Mouse (Mus musculus) liver (tissue): Measurements from ENCODE around the gene Tjp3.
A peak's percentile ranks its signal among the peaks of the same experiment; 100 is the strongest.

Experiments
- DNase-seq: peaks from one replicate; pipeline ENCODE4 v3.0.0-alpha.2; 2020; ENCODE audit warnings: mixed read lengths

Tjp3 gene

GRCm38 (mm10) chr10:81266211-81267105, 24.9 kb downstream of the Tjp3 start, which contains the start of the genes Mrpl54 and Apba3:
Gene Mrpl54, minus strand, starts transcription at chr10:81266934.
Gene Apba3, plus strand, starts transcription at chr10:81266960.
- peak; percentile 98 for DNase-seq

GRCm38 (mm10) chr10:81265540-81265939, 25.8 kb downstream of the Tjp3 start:
- DNase-seq = no peak

- no peak for DNase-seq
Observed at GRCm38 (mm10) chr10:81261025-81261424, 30.4 kb downstream of the Tjp3 start.

- no peak for DNase-seq
Observed at GRCm38 (mm10) chr10:81259225-81259884, 32.0 kb downstream of the Tjp3 start.

GRCm38 (mm10) chr10:81257158-81258039, 34.0 kb downstream of the Tjp3 start:
- DNase-seq = no peak

GRCm38 (mm10) chr10:81254886-81255285, 36.5 kb downstream of the Tjp3 start:
- DNase-seq = no peak

GRCm38 (mm10) chr10:81252424-81253419, 38.7 kb downstream of the Tjp3 start, which contains the start of gene Matk:
Gene Matk, plus strand, starts transcription at chr10:81252935.
- peak; percentile 38 for DNase-seq

GRCm38 (mm10) chr10:81249442-81249841, 41.9 kb downstream of the Tjp3 start:
- no peak for DNase-seq

GRCm38 (mm10) chr10:81247804-81248203, 43.6 kb downstream of the Tjp3 start:
- DNase-seq = no peak

GRCm38 (mm10) chr10:81245166-81245565, 46.2 kb downstream of the Tjp3 start:
- DNase-seq = no peak

GRCm38 (mm10) chr10:81244595-81244994, 46.8 kb downstream of the Tjp3 start:
- DNase-seq = peak; percentile 72

- DNase-seq = no peak
Observed at GRCm38 (mm10) chr10:81244146-81244545, 47.2 kb downstream of the Tjp3 start.

GRCm38 (mm10) chr10:81242021-81242420, 49.4 kb downstream of the Tjp3 start:
- no peak for DNase-seq

- peak; percentile 62 for DNase-seq
Observed at GRCm38 (mm10) chr10:81240876-81241275, 50.5 kb downstream of the Tjp3 start.

GRCm38 (mm10) chr10:81238618-81239017, 52.8 kb downstream of the Tjp3 start:
- DNase-seq = no peak

- no peak for DNase-seq
Observed at GRCm38 (mm10) chr10:81236471-81237268, 54.7 kb downstream of the Tjp3 start.

GRCm38 (mm10) chr10:81234206-81234605, 57.2 kb downstream of the Tjp3 start:
- DNase-seq = no peak

GRCm38 (mm10) chr10:81233226-81233585, 58.2 kb downstream of the Tjp3 start:
- DNase-seq = no peak

- peak; percentile 94 for DNase-seq
Observed at GRCm38 (mm10) chr10:81232580-81233225, 58.7 kb downstream of the Tjp3 start, which contains the start of gene Zfr2. Gene Zfr2, plus strand, starts transcription at chr10:81233155.

GRCm38 (mm10) chr10:81231436-81231835, 59.9 kb downstream of the Tjp3 start:
- no peak for DNase-seq
